In the genomic region with DNA sequence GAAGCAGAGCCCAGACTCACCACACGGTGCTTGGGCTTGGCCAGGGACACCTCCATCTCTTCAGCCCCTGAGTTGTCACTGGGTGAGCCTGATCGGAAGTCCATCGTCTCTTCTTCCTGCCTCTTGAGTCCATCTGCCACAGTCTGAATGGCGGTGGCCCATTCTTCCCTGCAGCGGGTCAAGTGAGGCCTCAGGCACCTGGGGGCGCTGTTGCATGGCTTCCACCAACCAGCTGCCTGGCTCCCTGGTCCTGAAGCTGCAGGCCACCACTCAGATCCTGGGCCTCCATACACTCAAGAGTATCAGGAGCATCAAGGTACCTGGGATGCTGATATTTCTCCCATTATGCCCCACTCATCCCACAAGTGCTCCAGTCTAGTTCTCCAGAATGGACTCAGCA, we compare ENCODE assay signal across 9 mouse cellular contexts. TPM values are rescaled to one million over a fixed set of nuclear protein-coding genes. Genes with fewer than 3 reads are reported as not detected.
DNase-seq lines count a peak whose midpoint lies in the region; ATAC-seq and TF ChIP-seq lines count a peak whose summit lies in the region.
"Had no signal": no experiment of that assay in that cellular context is flagged by ENCODE, and none has a peak within 500 bp of the region (broad histone marks: within the 10 kb centered on the region; RNA-seq: fewer than 3 reads in every experiment).

No protein-coding gene starts in this region.

- H3K27me3 ChIP-seq in midbrain, postnatal 0 days (ENCODE audit: insufficient read depth, low read length), result no peaks in the 10 kb centered on the region
- no peaks in the 10 kb centered on the region for H3K27me3 ChIP-seq in midbrain, embryonic 11.5 days (ENCODE audit: control insufficient read depth, insufficient read depth, low read length)
- no peaks in the 10 kb centered on the region for H3K27me3 ChIP-seq in heart, embryonic 15.5 days
- H3K27me3 ChIP-seq in lung, embryonic 15.5 days, result no peaks in the 10 kb centered on the region

- no peaks in the 10 kb centered on the region for H3K4me1 ChIP-seq in midbrain, postnatal 0 days (ENCODE audit: insufficient read depth, low read length)
- H3K4me1 ChIP-seq in midbrain, embryonic 11.5 days (ENCODE audit: control insufficient read depth, insufficient read depth, low read length), result peaks cover 38% of the 10 kb centered on the region
- peaks cover 76% of the 10 kb centered on the region for H3K4me1 ChIP-seq in heart, embryonic 15.5 days (replicated peaks)
- peaks cover 55% of the 10 kb centered on the region for H3K4me1 ChIP-seq in lung, embryonic 15.5 days

- peak; percentile 69 for DNase-seq in cerebellum, adult 11 months
- DNase-seq in cerebellum, adult 11-12 months, result no peak
- DNase-seq in midbrain, postnatal 0 days (ENCODE audit: low spot score), result no peak
- no peak for DNase-seq in midbrain, embryonic 11.5 days (ENCODE audit: low spot score, missing footprints)
- DNase-seq in cerebellum, adult 9-10 months, result peak; percentile 71
- peak; percentile 68 for DNase-seq in thymus, postnatal 25 days

- no peak overlapping the region for H3K4me3 ChIP-seq in midbrain, postnatal 0 days (ENCODE audit: low read depth, low read length)
- H3K4me3 ChIP-seq in midbrain, embryonic 11.5 days (ENCODE audit: low read depth, low read length), result no peak overlapping the region
- no peak overlapping the region for H3K4me3 ChIP-seq in heart, embryonic 15.5 days
- no peak overlapping the region for H3K4me3 ChIP-seq in lung, embryonic 15.5 days
- H3K4me3 ChIP-seq: myocyte had no signal

- H3K4me2 ChIP-seq in midbrain, postnatal 0 days (ENCODE audit: low read depth, low read length, poor library complexity, severe bottlenecking), result no peak overlapping the region
- H3K4me2 ChIP-seq in midbrain, embryonic 11.5 days, result no peak overlapping the region
- H3K4me2 ChIP-seq in heart, embryonic 15.5 days, result no peak overlapping the region
- no peak overlapping the region for H3K4me2 ChIP-seq in lung, embryonic 15.5 days

- no peak overlapping the region for H3K9ac ChIP-seq in midbrain, postnatal 0 days (replicated peaks; ENCODE audit: low read length, poor library complexity, severe bottlenecking)
- no peak overlapping the region for H3K9ac ChIP-seq in midbrain, embryonic 11.5 days (ENCODE audit: low read length)
- no peak overlapping the region; the same call in 1 of the 2 replicates for H3K9ac ChIP-seq in heart, embryonic 15.5 days
- H3K9ac ChIP-seq in lung, embryonic 15.5 days, result 0 out of 2 replicates have a peak overlapping the region, but pooled peaks have one; percentile 2

- peaks cover 68% of the 10 kb centered on the region for H3K36me3 ChIP-seq in midbrain, postnatal 0 days (ENCODE audit: insufficient read depth, low read length)
- peaks cover 46% of the 10 kb centered on the region for H3K36me3 ChIP-seq in midbrain, embryonic 11.5 days (ENCODE audit: control insufficient read depth, insufficient read depth, low read length)
- peaks cover 70% of the 10 kb centered on the region for H3K36me3 ChIP-seq in heart, embryonic 15.5 days
- H3K36me3 ChIP-seq in lung, embryonic 15.5 days, result peaks cover 72% of the 10 kb centered on the region

- no peak overlapping the region for H3K27ac ChIP-seq in midbrain, postnatal 0 days (ENCODE audit: low read depth, low read length)
- no peak overlapping the region for H3K27ac ChIP-seq in midbrain, embryonic 11.5 days (ENCODE audit: low read depth, low read length)
- H3K27ac ChIP-seq in heart, embryonic 15.5 days, result peak overlapping the region; percentile 28; the same call in 1 of the 2 replicates
- no peak overlapping the region for H3K27ac ChIP-seq in lung, embryonic 15.5 days

- H3K9me3 ChIP-seq in midbrain, postnatal 0 days (ENCODE audit: low read length), result no peaks in the 10 kb centered on the region
- H3K9me3 ChIP-seq in midbrain, embryonic 11.5 days (ENCODE audit: control insufficient read depth, low read length), result no peaks in the 10 kb centered on the region
- no peaks in the 10 kb centered on the region for H3K9me3 ChIP-seq in heart, embryonic 15.5 days (replicated peaks)
- no peaks in the 10 kb centered on the region for H3K9me3 ChIP-seq in lung, embryonic 15.5 days

- WGBS in midbrain, postnatal 0 days, result 74% methylated on average over 6 of the region's 6 CpGs
- 75% methylated on average over 6 of the region's 6 CpGs for WGBS in midbrain, embryonic 11.5 days
- WGBS in heart, embryonic 15.5 days, result 85% methylated on average over 6 of the region's 6 CpGs
- 71% methylated on average over 6 of the region's 6 CpGs for WGBS in lung, embryonic 15.5 days

- peak; percentile 59 for TF ChIP-seq CTCF in midbrain, postnatal 0 days (IDR thresholded peaks at IDR 0.05)

- ATAC-seq in midbrain, postnatal 0 days (ENCODE audit: low FRiP score), result no peak
- ATAC-seq in midbrain, embryonic 11.5 days (ENCODE audit: low FRiP score), result no peak
- ATAC-seq in heart, embryonic 15.5 days (replicated peaks; ENCODE audit: insufficient number of reproducible peaks, insufficient read depth, low FRiP score, low read depth), result no peak
- no peak for ATAC-seq in lung, embryonic 15.5 days (ENCODE audit: borderline replicate concordance, extremely low read depth, low FRiP score, low TSS enrichment)

RNA-seq across cellular contexts. Expression of gene Siva1, which starts 14.6 kb away (rescaled TPM):
- total RNA-seq in midbrain, postnatal 0 days (2014; rRNA removed), result 24.0 and 25.4 TPM in 2 replicates
- polyA plus RNA-seq in midbrain, postnatal 0 days (2015; fragmentation: Nextera tagmentation; extraction: Ambion mirVana), result 43.4 and 45.5 TPM in 2 replicates
- polyA plus RNA-seq in midbrain, embryonic 11.5 days (2014; fragmentation: Nextera tagmentation; extraction: Ambion mirVana), result 182 and 230 TPM in 2 replicates
- 95.4 and 142 TPM in 2 replicates for polyA plus RNA-seq in heart, embryonic 15.5 days (2015; fragmentation: Nextera tagmentation; extraction: Ambion mirVana)
- 232 and 246 TPM in 2 replicates for polyA plus RNA-seq in lung, embryonic 15.5 days (2015; fragmentation: Nextera tagmentation; extraction: Ambion mirVana)

RNA-seq across cellular contexts. Expression of gene Akt1, which starts 15.6 kb away (rescaled TPM):
- 201 and 208 TPM in 2 replicates for total RNA-seq in midbrain, postnatal 0 days (2014; rRNA removed)
- polyA plus RNA-seq in midbrain, postnatal 0 days (2015; fragmentation: Nextera tagmentation; extraction: Ambion mirVana), result 93.1 and 93.3 TPM in 2 replicates
- polyA plus RNA-seq in midbrain, embryonic 11.5 days (2014; fragmentation: Nextera tagmentation; extraction: Ambion mirVana), result 62.5 and 82.6 TPM in 2 replicates
- polyA plus RNA-seq in heart, embryonic 15.5 days (2015; fragmentation: Nextera tagmentation; extraction: Ambion mirVana), result 139 and 169 TPM in 2 replicates
- polyA plus RNA-seq in lung, embryonic 15.5 days (2015; fragmentation: Nextera tagmentation; extraction: Ambion mirVana), result 145 and 157 TPM in 2 replicates

RNA-seq across cellular contexts. Expression of gene Zbtb42, which starts 19.5 kb away (rescaled TPM):
- 0.94 and 1.5 TPM in 2 replicates for total RNA-seq in midbrain, postnatal 0 days (2014; rRNA removed)
- polyA plus RNA-seq in midbrain, postnatal 0 days (2015; fragmentation: Nextera tagmentation; extraction: Ambion mirVana), result 1.2 and 1.8 TPM in 2 replicates
- polyA plus RNA-seq in midbrain, embryonic 11.5 days (2014; fragmentation: Nextera tagmentation; extraction: Ambion mirVana), result 4.8 and 5.1 TPM in 2 replicates
- polyA plus RNA-seq in heart, embryonic 15.5 days (2015; fragmentation: Nextera tagmentation; extraction: Ambion mirVana), result 4.8 and 7.6 TPM in 2 replicates
- polyA plus RNA-seq in lung, embryonic 15.5 days (2015; fragmentation: Nextera tagmentation; extraction: Ambion mirVana), result 11.4 TPM in 2 replicates

RNA-seq across cellular contexts. Expression of gene Adssl1, which starts 39.3 kb away (rescaled TPM):
- 2.0 and 4.1 TPM in 2 replicates for total RNA-seq in midbrain, postnatal 0 days (2014; rRNA removed)
- polyA plus RNA-seq in midbrain, postnatal 0 days (2015; fragmentation: Nextera tagmentation; extraction: Ambion mirVana), result 8.2 and 9.4 TPM in 2 replicates
- 1.9 and 2.7 TPM in 2 replicates for polyA plus RNA-seq in midbrain, embryonic 11.5 days (2014; fragmentation: Nextera tagmentation; extraction: Ambion mirVana)
- polyA plus RNA-seq in heart, embryonic 15.5 days (2015; fragmentation: Nextera tagmentation; extraction: Ambion mirVana), result 85.8 and 93.7 TPM in 2 replicates
- polyA plus RNA-seq in lung, embryonic 15.5 days (2015; fragmentation: Nextera tagmentation; extraction: Ambion mirVana), result 8.3 and 9.3 TPM in 2 replicates

Comparison
In these comparisons a context has a peak if more than half of its experiments do, and no peak if none do; other contexts are left out.
1. DNase-seq: peak in cerebellum, adult 11 months (single experiment), cerebellum, adult 9-10 months (single experiment) and thymus, postnatal 25 days (single experiment); none in cerebellum, adult 11-12 months (single experiment), midbrain, postnatal 0 days (single experiment) and midbrain, embryonic 11.5 days (single experiment).